Mouse (Mus musculus) liver, embryonic 14.5 days (tissue): ENCODE results near the gene Rtl8a.
"Not testable (repeated sequence)": the region's sequence is repeated elsewhere in the genome, so short reads cannot be mapped to it uniquely, and the experiment has no call there.

Experiments
- CTCF ChIP-seq: IDR thresholded peaks from 2 replicates; pipeline ENCODE4 v1.5.1; 2016; ENCODE audit warnings: antibody characterized with exemption, low read depth, control low read depth
- EP300 ChIP-seq: IDR thresholded peaks from 2 replicates; pipeline ENCODE4 v1.6.1; 2016; ENCODE audit warnings: antibody characterized with exemption, low read depth

- TF ChIP-seq CTCF, EP300: not testable (repeated sequence)
Observed at GRCm38 (mm10) chrX:53606176-53606575, 37.3 kb downstream of the Rtl8a start.
